Mouse (Mus musculus) T-helper 17 cell (primary cell): ENCODE results near the gene Arhgap15.

Source experiments
- in situ Hi-C, 2 experiments: fragments of 300-600 bp; cut with MboI, MseI; formaldehyde crosslinking; loops; 1 replicate in 1 of 2; 2 replicates in 1 of 2; pipeline ENCODE4 v1.15.1; 2025; ENCODE audit warnings: high pct_unique_total_duplicates in 2 of 2

Arhgap15 gene

GRCm38 (mm10) chr2:43907496-43907895 is 158.9 kb downstream of the Arhgap15 start:
- in situ Hi-C loops: loop anchor here in 1 of 2 experiments (5.0 kb wide), 1 partner anchor 55 kb away; no protein-coding TSS in a partner anchor

- in situ Hi-C loops: no loop called here
These were observed 165.5 kb downstream of the Arhgap15 start for GRCm38 (mm10) chr2:43914104-43914503.

- in situ Hi-C loops: loop anchor here in 1 of 2 experiments (10.0 kb wide), 1 partner anchor 761 kb away; no protein-coding TSS in a partner anchor
These were observed 175.3 kb downstream of the Arhgap15 start for GRCm38 (mm10) chr2:43923863-43924340.

DNA sequence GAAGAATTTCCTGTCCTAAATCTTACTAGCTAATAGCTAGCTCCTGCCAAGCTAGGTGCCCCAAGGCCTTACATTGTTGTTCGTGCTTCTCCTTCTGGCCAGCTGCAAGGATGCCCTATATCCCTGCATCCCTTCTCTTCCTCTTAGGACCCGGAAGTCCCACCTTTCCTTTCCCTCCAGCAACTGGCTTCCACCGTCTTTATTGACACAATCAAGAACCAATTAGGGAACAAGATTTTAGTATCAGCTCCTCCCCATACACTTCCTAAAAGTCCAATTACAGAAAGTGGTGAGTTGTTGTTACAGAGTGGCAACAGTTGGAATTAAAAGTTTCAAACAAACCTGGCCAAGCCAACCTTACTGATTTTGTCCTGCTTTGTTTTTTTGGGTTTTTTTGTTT is 183.1 kb downstream of the Arhgap15 start:
- in situ Hi-C loops: no loop called here

DNA sequence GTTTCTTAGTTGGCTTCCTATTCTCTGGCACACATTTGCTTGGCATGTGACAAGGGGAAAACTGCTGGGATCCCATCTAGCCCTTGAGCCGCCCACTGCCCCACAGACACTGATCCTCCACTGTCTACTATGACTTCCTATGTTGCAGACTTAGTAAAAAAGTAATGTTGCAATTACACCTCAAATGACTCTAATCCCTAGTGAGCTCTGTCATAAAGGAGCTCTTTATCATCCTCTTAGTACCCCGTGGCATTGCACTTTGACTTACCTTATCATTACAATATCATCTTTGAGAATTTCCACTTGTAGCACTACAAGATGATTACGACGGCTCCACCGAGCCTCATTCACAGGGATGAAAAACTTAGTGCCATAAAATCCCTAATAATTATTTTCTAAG is 190.6 kb downstream of the Arhgap15 start:
- in situ Hi-C loops: no loop called here

DNA sequence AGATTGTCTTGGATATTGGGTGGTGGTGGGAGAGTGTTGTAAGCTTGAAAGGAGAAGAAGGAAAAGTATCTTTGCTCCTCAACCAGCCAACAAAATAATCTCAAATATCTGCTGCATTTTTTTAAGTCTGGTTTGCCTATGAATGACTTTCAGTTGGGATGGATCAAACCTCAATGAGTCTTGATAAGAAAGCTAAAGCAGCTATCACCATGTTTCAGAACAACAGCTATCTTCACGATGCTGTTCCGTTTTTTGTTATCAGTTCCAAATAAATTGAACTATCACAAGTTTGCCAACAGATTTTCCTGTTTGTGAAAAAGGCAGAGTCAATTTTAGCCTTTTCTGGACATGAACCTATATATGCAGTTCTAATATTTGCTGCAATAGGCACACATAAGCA is 197.1 kb downstream of the Arhgap15 start:
- in situ Hi-C loops: no loop called here

- in situ Hi-C loops: no loop called here
These were observed 201.3 kb downstream of the Arhgap15 start for GRCm38 (mm10) chr2:43949775-43950492.

GRCm38 (mm10) chr2:43950741-43951140 is 202.1 kb downstream of the Arhgap15 start:
- in situ Hi-C loops: no loop called here

GRCm38 (mm10) chr2:43959189-43959588 is 210.6 kb downstream of the Arhgap15 start:
- in situ Hi-C loops: no loop called here

DNA sequence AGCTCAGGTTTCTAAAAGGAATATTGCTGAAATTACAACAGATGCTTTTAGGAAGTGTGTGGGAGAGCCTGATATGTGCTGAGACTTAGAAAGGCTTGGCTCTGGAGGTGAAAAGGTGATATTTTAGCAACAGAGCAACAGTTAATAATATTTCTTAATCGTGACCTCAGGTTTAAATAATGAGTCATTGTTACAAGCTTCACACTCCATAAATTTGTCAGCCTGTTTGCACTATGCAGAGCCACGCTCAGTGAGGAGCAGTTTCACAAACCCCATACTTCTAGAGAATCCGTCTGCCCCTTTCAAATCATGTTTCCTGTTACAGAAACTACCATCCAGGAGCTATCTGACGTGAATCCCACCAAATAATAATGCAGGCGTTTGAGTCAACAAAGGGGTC is 213.8 kb downstream of the Arhgap15 start:
- in situ Hi-C loops: no loop called here

- in situ Hi-C loops: no loop called here
These were observed 220.0 kb downstream of the Arhgap15 start for GRCm38 (mm10) chr2:43968581-43968980.

DNA sequence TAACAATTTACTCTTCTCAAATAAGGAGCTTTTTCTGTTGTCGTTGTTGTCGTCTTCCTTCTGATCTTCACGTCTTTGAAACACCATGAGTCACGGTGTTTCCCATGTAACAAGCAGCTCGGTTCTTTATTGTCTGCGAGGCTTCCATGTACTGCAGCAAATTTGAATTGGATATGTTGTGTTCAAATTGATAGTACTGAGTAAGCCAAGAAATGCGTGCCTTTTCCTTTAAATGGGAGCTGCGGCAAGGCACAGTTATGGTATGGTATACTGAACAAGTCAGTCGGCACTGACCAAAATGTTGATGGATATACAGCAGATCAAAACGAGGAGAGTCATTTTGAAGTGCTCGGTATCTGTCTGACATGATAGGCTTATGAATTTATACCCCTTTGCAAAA is 229.1 kb downstream of the Arhgap15 start:
- in situ Hi-C loops: no loop called here

GRCm38 (mm10) chr2:43978177-43979013 is 229.8 kb downstream of the Arhgap15 start:
- in situ Hi-C loops: no loop called here

- in situ Hi-C loops: no loop called here
These were observed 237.4 kb downstream of the Arhgap15 start for GRCm38 (mm10) chr2:43986066-43986465.

GRCm38 (mm10) chr2:43987919-43988318 is 239.3 kb downstream of the Arhgap15 start:
- in situ Hi-C loops: no loop called here

- in situ Hi-C loops: no loop called here
These were observed 241.2 kb downstream of the Arhgap15 start for GRCm38 (mm10) chr2:43989850-43990249.

GRCm38 (mm10) chr2:43992510-43992909 is 243.9 kb downstream of the Arhgap15 start:
- in situ Hi-C loops: no loop called here

DNA sequence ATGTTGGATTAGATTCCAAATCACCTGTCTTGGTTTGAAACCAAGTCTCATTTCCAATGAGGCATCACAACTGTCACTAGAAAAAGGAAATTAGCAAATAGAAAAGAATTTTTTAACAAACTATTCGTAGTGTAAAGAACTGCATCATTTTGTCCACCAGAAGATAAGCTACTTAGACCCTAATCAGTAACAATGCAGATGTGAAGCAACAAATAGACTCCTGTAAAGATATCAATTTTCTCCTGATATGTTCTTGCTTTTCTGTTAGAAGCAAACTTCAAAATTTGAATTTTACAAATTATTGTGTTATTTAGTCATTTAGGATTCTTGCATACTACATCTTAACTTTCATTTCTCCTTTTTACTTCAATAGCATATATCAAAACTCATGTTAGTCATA is 253.8 kb downstream of the Arhgap15 start:
- in situ Hi-C loops: no loop called here

DNA sequence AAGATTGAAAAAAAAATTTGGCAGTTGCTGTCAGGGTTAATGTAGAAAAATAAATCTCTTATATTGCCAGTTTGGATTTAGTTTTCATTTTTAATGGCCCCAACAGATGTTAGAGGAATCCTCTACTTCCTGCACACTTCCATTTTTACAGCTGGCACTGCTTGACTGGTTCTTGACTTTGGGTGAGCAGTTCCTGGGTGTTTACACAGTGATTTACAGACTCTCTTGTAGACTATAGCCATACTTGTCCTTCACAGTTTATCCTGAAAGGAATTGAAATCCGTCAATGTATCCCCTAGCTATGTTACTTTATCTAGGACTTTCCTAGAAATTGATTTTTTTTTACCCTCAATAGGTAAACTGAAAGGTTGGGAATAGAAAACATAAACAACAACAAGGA is 261.6 kb downstream of the Arhgap15 start:
- in situ Hi-C loops: no loop called here

- in situ Hi-C loops: no loop called here
These were observed 264.8 kb downstream of the Arhgap15 start for GRCm38 (mm10) chr2:44013388-44013787.

GRCm38 (mm10) chr2:44016720-44017119 is 268.1 kb downstream of the Arhgap15 start:
- in situ Hi-C loops: no loop called here

- in situ Hi-C loops: no loop called here
These were observed 268.9 kb downstream of the Arhgap15 start for GRCm38 (mm10) chr2:44017405-44018026.
